Mouse (Mus musculus) midbrain, embryonic 10.5 days (tissue): Measurements from ENCODE around the gene Kdm4b. TPM values are rescaled to one million over a fixed set of nuclear protein-coding genes. Genes with fewer than 3 reads are reported as not detected.

Experiments used
- DNase-seq: peaks from one replicate; pipeline ENCODE4 v3.0.0-alpha.2; 2017; ENCODE audit warnings: low spot score
- H3K27ac ChIP-seq: fragments of 300-500 bp; sonication (generic); replicated peaks from 2 replicates; pipeline ENCODE4 v1.5.1; 2016; ENCODE audit warnings: mild to moderate bottlenecking
- H3K27me3 ChIP-seq: fragments of 300-500 bp; sonication (generic); 2 replicates; pipeline ENCODE4 v1.6.1; 2016; ENCODE audit warnings: low read depth, mild to moderate bottlenecking; ENCODE audit not compliant: poor library complexity, severe bottlenecking
- H3K36me3 ChIP-seq: fragments of 300-500 bp; sonication (generic); 2 replicates; pipeline ENCODE4 v1.6.1; 2016; ENCODE audit warnings: mild to moderate bottlenecking, moderate library complexity
- H3K4me1 ChIP-seq: fragments of 300-500 bp; sonication (generic); 2 replicates; pipeline ENCODE4 v1.6.1; 2016
- H3K4me3 ChIP-seq: fragments of 300-500 bp; sonication (generic); 2 replicates; pipeline ENCODE4 v1.5.1; 2016; ENCODE audit warnings: mild to moderate bottlenecking, moderate library complexity
- H3K9me3 ChIP-seq: fragments of 300-500 bp; sonication (generic); replicated peaks from 2 replicates; pipeline ENCODE4 v1.6.1; 2016; ENCODE audit warnings: mild to moderate bottlenecking
- WGBS: fragments of 180-500 bp; shearing (Covaris S2); methylation state at CpG from one replicate; pipeline ENCODE4 v1.1.7; 2016; 5-methylcytosine and 5-hydroxymethylcytosine counted together
- polyA plus RNA-seq: library from polyadenylated mRNA; unstranded; fragments of >200 nt; fragmentation: Nextera tagmentation; extraction: Ambion mirVana; gene quantifications from 2 replicates; pipeline ENCODE4 v1.2.1, GENCODE M21; 2016

Gene Kdm4b
- 45.2 and 56.1 TPM in 2 replicates for polyA plus RNA-seq

- Histone ChIP-seq H3K4me1 (peaks cover 45% of the 10 kb centered on the region), H3K4me3 (peak within 1 kb of the TSS; percentile 88), H3K9me3 (no peaks in the 10 kb centered on the region), H3K27ac (peak within 1 kb of the TSS; percentile 95), H3K27me3 (no peaks in the 10 kb centered on the region), H3K36me3 (peaks cover 38% of the 10 kb centered on the region)
- peak; percentile 99 for DNase-seq
- under 1% methylated on average over 57 of the region's 57 CpGs for WGBS
These were observed at the start of gene Kdm4b for GRCm38 (mm10) chr17:56325450-56326152. Gene Kdm4b (plus strand): TSS chr17:56326062.

- DNase-seq, result peak; percentile 95
- Histone ChIP-seq H3K4me1 (peaks cover 27% of the 10 kb centered on the region), H3K27me3 (no peaks in the 10 kb centered on the region), H3K36me3 (peaks cover 31% of the 10 kb centered on the region), H3K9me3 (no peaks in the 10 kb centered on the region), H3K4me3 (peak within 1 kb of the TSS; percentile 60), H3K27ac (peak within 1 kb of the TSS; percentile 83)
- WGBS, result 9% methylated on average over 21 of the region's 21 CpGs
These were observed 49.0 kb upstream of the Kdm4b start, which contains the start of gene Ticam1 for GRCm38 (mm10) chr17:56276643-56277566. Gene Ticam1 (minus strand): TSS chr17:56276786.

- WGBS, result 56% methylated on average over 2 of the region's 2 CpGs
- no peak for DNase-seq
- Histone ChIP-seq H3K36me3 (peaks cover 35% of the 10 kb centered on the region), H3K4me3 (peak overlapping the region; percentile 60), H3K27ac (peak overlapping the region; percentile 83), H3K4me1 (peaks cover 27% of the 10 kb centered on the region), H3K9me3 (no peaks in the 10 kb centered on the region), H3K27me3 (no peaks in the 10 kb centered on the region)
These were observed 48.3 kb upstream of the Kdm4b start for GRCm38 (mm10) chr17:56277567-56277893.

- H3K27ac ChIP-seq, result 0 out of 2 replicates have a peak overlapping the region, but pooled peaks have one; percentile 83
- H3K9me3 ChIP-seq, result no peaks in the 10 kb centered on the region
- peaks cover 43% of the 10 kb centered on the region for H3K36me3 ChIP-seq
- no peak for DNase-seq
- H3K27me3 ChIP-seq, result no peaks in the 10 kb centered on the region
- H3K4me1 ChIP-seq, result peaks cover 27% of the 10 kb centered on the region
- H3K4me3 ChIP-seq, result no peak overlapping the region
- 92% methylated on average over 5 of the region's 5 CpGs for WGBS
These were observed 47.5 kb upstream of the Kdm4b start for GRCm38 (mm10) chr17:56278340-56278739.

- Histone ChIP-seq H3K9me3 (no peaks in the 10 kb centered on the region), H3K36me3 (peaks cover 51% of the 10 kb centered on the region), H3K4me1 (peaks cover 23% of the 10 kb centered on the region), H3K27me3 (no peaks in the 10 kb centered on the region), H3K27ac (no peak overlapping the region), H3K4me3 (no peak overlapping the region)
- no peak for DNase-seq
- WGBS, result 92% methylated on average over 12 of the region's 12 CpGs
These were observed 46.2 kb upstream of the Kdm4b start for GRCm38 (mm10) chr17:56279481-56280155.

GRCm38 (mm10) chr17:56281193-56281592, 44.7 kb upstream of the Kdm4b start:
- H3K4me1 ChIP-seq, result peaks cover 19% of the 10 kb centered on the region
- no peak overlapping the region for H3K27ac ChIP-seq
- H3K9me3 ChIP-seq, result no peaks in the 10 kb centered on the region
- no peak overlapping the region for H3K4me3 ChIP-seq
- H3K27me3 ChIP-seq, result no peaks in the 10 kb centered on the region
- 90% methylated on average over 12 of the region's 12 CpGs for WGBS
- DNase-seq, result no peak
- H3K36me3 ChIP-seq, result peaks cover 67% of the 10 kb centered on the region

GRCm38 (mm10) chr17:56282802-56283201, 43.1 kb upstream of the Kdm4b start:
- Histone ChIP-seq H3K4me1 (peaks cover 7% of the 10 kb centered on the region), H3K9me3 (no peaks in the 10 kb centered on the region), H3K27ac (no peak overlapping the region), H3K4me3 (no peak overlapping the region), H3K27me3 (no peaks in the 10 kb centered on the region), H3K36me3 (peaks cover 78% of the 10 kb centered on the region)
- WGBS, result 93% methylated on average over 4 of the region's 4 CpGs
- no peak for DNase-seq

GRCm38 (mm10) chr17:56283316-56283715, 42.5 kb upstream of the Kdm4b start:
- no peaks in the 10 kb centered on the region for H3K27me3 ChIP-seq
- H3K36me3 ChIP-seq, result peaks cover 78% of the 10 kb centered on the region
- H3K27ac ChIP-seq, result no peak overlapping the region
- peaks cover 9% of the 10 kb centered on the region for H3K4me1 ChIP-seq
- no peak overlapping the region for H3K4me3 ChIP-seq
- no peaks in the 10 kb centered on the region for H3K9me3 ChIP-seq
- WGBS, result 98% methylated on average over 8 of the region's 8 CpGs
- DNase-seq, result no peak

GRCm38 (mm10) chr17:56285995-56286394, 39.9 kb upstream of the Kdm4b start:
- no peak overlapping the region for H3K27ac ChIP-seq
- H3K9me3 ChIP-seq, result no peaks in the 10 kb centered on the region
- no peak overlapping the region for H3K4me3 ChIP-seq
- H3K4me1 ChIP-seq, result peaks cover 35% of the 10 kb centered on the region
- H3K36me3 ChIP-seq, result peaks cover 59% of the 10 kb centered on the region
- 95% methylated on average over 11 of the region's 11 CpGs for WGBS
- no peaks in the 10 kb centered on the region for H3K27me3 ChIP-seq
- no peak for DNase-seq

GRCm38 (mm10) chr17:56287830-56288229, 38.0 kb upstream of the Kdm4b start:
- DNase-seq, result no peak
- Histone ChIP-seq H3K27me3 (no peaks in the 10 kb centered on the region), H3K36me3 (peaks cover 42% of the 10 kb centered on the region), H3K4me3 (peak overlapping the region; percentile 18), H3K4me1 (peaks cover 53% of the 10 kb centered on the region), H3K9me3 (no peaks in the 10 kb centered on the region), H3K27ac (peak overlapping the region; percentile 63)
- 74% methylated on average over 3 of the region's 3 CpGs for WGBS

- 43% methylated on average over 3 of the region's 3 CpGs for WGBS
- Histone ChIP-seq H3K4me1 (peaks cover 53% of the 10 kb centered on the region), H3K36me3 (peaks cover 34% of the 10 kb centered on the region), H3K9me3 (no peaks in the 10 kb centered on the region), H3K27ac (peak overlapping the region; percentile 94), H3K4me3 (peak overlapping the region; percentile 63), H3K27me3 (no peaks in the 10 kb centered on the region)
- no peak for DNase-seq
These were observed 37.0 kb upstream of the Kdm4b start for GRCm38 (mm10) chr17:56288866-56289265.
